Mouse (Mus musculus) frontal cortex, adult (tissue): ENCODE results near the gene Mrps25.

ENCODE experiments used
- ATAC-seq: cut with Nextera tagmentation; 2 replicates; pipeline ENCODE4 v1.9.2; 2017; ENCODE audit warnings: mild to moderate bottlenecking, moderate library complexity, mixed read lengths; ENCODE audit not compliant: low TSS enrichment

Gene Mrps25

GRCm38 (mm10) chr6:92126861-92127468 lies 56.9 kb downstream of the Mrps25 start:
- ATAC-seq, result no peak

- ATAC-seq, result peak; percentile 97
Observed at GRCm38 (mm10) chr6:92124547-92124946, 59.3 kb downstream of the Mrps25 start.
